Mouse (Mus musculus) stomach, embryonic 14.5 days (tissue): ENCODE results near the gene Prps1l3. TPM values are rescaled to one million over a fixed set of nuclear protein-coding genes. Genes with fewer than 3 reads are reported as not detected.
A peak's percentile ranks its signal among the peaks of the same experiment; 100 is the strongest.

Experiments
- ATAC-seq: fragments of 200-750 bp; cut with Nextera tagmentation; 2 replicates; pipeline ENCODE4 v1.8.0; 2017; ENCODE audit warnings: low read depth, moderate TSS enrichment; ENCODE audit not compliant: insufficient number of reproducible peaks, insufficient read depth, low FRiP score
- H3K27ac ChIP-seq: fragments of 300-500 bp; sonication (generic); 2 replicates; pipeline ENCODE4 v1.5.1; 2014; ENCODE audit warnings: mild to moderate bottlenecking, low read length, moderate library complexity, mixed read lengths
- H3K27me3 ChIP-seq: fragments of 300-500 bp; sonication (generic); 2 replicates; pipeline ENCODE4 v1.6.1; 2014; ENCODE audit warnings: low read length, control low read depth, mixed read lengths; ENCODE audit not compliant: control insufficient read depth, insufficient read depth
- H3K36me3 ChIP-seq: fragments of 300-500 bp; sonication (generic); 2 replicates; pipeline ENCODE4 v1.6.1; 2014; ENCODE audit warnings: mild to moderate bottlenecking, control low read depth, low read length, moderate library complexity, mixed read lengths; ENCODE audit not compliant: control insufficient read depth, insufficient read depth
- H3K4me1 ChIP-seq: fragments of 300-500 bp; sonication (generic); 2 replicates; pipeline ENCODE4 v1.6.1; 2014; ENCODE audit warnings: low read length, control low read depth, mixed read lengths; ENCODE audit not compliant: control insufficient read depth, insufficient read depth
- H3K4me2 ChIP-seq: fragments of 300-500 bp; sonication (generic); replicated peaks from 2 replicates; pipeline ENCODE4 v1.6.1; 2014; ENCODE audit warnings: low read depth, low read length, control low read depth
- H3K4me3 ChIP-seq: fragments of 300-500 bp; sonication (generic); 2 replicates; pipeline ENCODE4 v1.5.1; 2014; ENCODE audit warnings: low read depth, low read length, control low read depth
- H3K9ac ChIP-seq: fragments of 300-500 bp; sonication (generic); replicated peaks from 2 replicates; pipeline ENCODE4 v1.6.1; 2014; ENCODE audit warnings: low read depth, mild to moderate bottlenecking, control low read depth, low read length, moderate library complexity, mixed read lengths
- H3K9me3 ChIP-seq: fragments of 300-500 bp; sonication (generic); 2 replicates; pipeline ENCODE4 v1.6.1; 2016; ENCODE audit warnings: low read depth, low read length, control low read depth; ENCODE audit not compliant: control insufficient read depth
- WGBS: fragments of 180-500 bp; shearing (Covaris S2); extraction: QIAGEN DNeasy Blood & Tissue Kit; methylation state at CpG from one replicate; pipeline ENCODE4 v1.1.7; 2014; 5-methylcytosine and 5-hydroxymethylcytosine counted together
- polyA plus RNA-seq: library from polyadenylated mRNA; unstranded; fragments of >200 nt; fragmentation: Nextera tagmentation; extraction: Ambion mirVana; gene quantifications from 2 replicates; pipeline ENCODE4 v1.2.1, GENCODE M21; 2014

The Prps1l3 gene
- polyA plus RNA-seq = 81.1 and 81.5 TPM in 2 replicates

- peak within 1 kb of the TSS; percentile 47 for H3K9ac ChIP-seq
- H3K9me3 ChIP-seq = no peaks in the 10 kb centered on the region
- peak within 1 kb of the TSS; percentile 89 for H3K27ac ChIP-seq
- H3K4me2 ChIP-seq = peak within 1 kb of the TSS; percentile 55
- peak within 1 kb of the TSS; percentile 58 for H3K4me3 ChIP-seq
- H3K36me3 ChIP-seq = no peaks in the 10 kb centered on the region; the same call in 1 of the 2 replicates
- peak; percentile 97 for ATAC-seq
- no peaks in the 10 kb centered on the region for H3K4me1 ChIP-seq
- under 1% methylated on average over 58 of the region's 58 CpGs for WGBS
- H3K27me3 ChIP-seq = no peaks in the 10 kb centered on the region
These were observed at the start of gene Prps1l3, which contains the start of gene Mipol1 for GRCm38 (mm10) chr12:57230192-57230706. Gene Prps1l3, plus strand, starts transcription at chr12:57230412. Gene Mipol1, plus strand, starts transcription at chr12:57230427.

GRCm38 (mm10) chr12:57184401-57185147, 45.6 kb upstream of the Prps1l3 start:
- no peaks in the 10 kb centered on the region for H3K36me3 ChIP-seq
- no peak overlapping the region for H3K9ac ChIP-seq
- H3K9me3 ChIP-seq = no peaks in the 10 kb centered on the region
- 64% methylated on average over 2 of the region's 2 CpGs for WGBS
- ATAC-seq = no peak
- H3K4me2 ChIP-seq = no peak overlapping the region
- no peak overlapping the region for H3K27ac ChIP-seq
- no peak overlapping the region for H3K4me3 ChIP-seq
- peaks cover 1% of the 10 kb centered on the region; the same call in 1 of the 2 replicates for H3K4me1 ChIP-seq
- H3K27me3 ChIP-seq = no peaks in the 10 kb centered on the region

- Histone ChIP-seq H3K9me3 (no peaks in the 10 kb centered on the region), H3K4me3 (no peak overlapping the region), H3K4me1 (no peaks in the 10 kb centered on the region), H3K36me3 (no peaks in the 10 kb centered on the region), H3K27me3 (no peaks in the 10 kb centered on the region), H3K27ac (no peak overlapping the region), H3K4me2 (no peak overlapping the region), H3K9ac (no peak overlapping the region)
- 0% methylated on average over 1 of the region's 1 CpGs for WGBS
- ATAC-seq = no peak
These were observed 44.7 kb upstream of the Prps1l3 start for GRCm38 (mm10) chr12:57185475-57185874.

DNA sequence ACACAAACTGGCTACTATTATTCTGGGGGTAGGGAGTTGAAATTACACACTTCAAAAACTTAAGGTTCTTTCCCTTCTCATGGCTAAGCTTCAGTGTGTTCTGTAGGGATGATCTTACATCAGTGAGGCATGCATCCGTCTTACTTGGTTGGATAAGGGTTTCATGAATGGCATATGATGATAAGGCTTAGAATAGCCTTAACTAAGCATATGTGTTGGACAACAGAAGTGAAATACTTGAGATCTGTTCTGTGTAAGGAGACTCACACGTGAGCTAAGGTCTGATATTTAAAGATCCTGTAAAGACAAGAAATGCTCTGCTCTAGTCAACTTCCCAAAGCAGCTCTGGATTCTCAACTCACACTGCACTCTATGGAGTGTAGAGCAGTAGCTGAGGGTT, 44.1 kb upstream of the Prps1l3 start:
- H3K9me3 ChIP-seq = no peaks in the 10 kb centered on the region
- no peaks in the 10 kb centered on the region for H3K27me3 ChIP-seq
- no peaks in the 10 kb centered on the region for H3K4me1 ChIP-seq
- H3K36me3 ChIP-seq = no peaks in the 10 kb centered on the region
- H3K9ac ChIP-seq = no peak overlapping the region
- no peak for ATAC-seq
- no peak overlapping the region for H3K4me2 ChIP-seq
- no peak overlapping the region for H3K4me3 ChIP-seq
- H3K27ac ChIP-seq = no peak overlapping the region
- WGBS = 70% methylated on average over 2 of the region's 2 CpGs

DNA sequence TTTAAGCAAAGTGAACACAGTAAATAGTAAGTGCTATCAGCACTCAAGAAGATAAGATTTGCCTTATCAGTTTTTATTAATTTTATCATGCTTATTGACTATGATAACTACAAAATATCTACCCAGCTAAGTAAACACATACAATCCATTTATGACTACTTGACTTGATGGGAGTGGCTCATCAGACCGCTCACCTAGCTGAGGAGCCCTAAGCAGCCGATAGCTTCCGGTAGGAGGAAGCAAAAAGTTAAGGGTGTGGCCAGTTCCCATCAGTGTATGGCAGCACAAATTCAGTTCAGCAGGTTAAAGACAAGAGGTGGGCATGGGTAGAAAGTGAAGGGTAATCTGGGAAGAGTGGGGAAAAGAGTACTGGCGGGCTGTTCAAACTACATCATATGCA, 43.2 kb upstream of the Prps1l3 start:
- H3K9me3 ChIP-seq = no peaks in the 10 kb centered on the region
- no peaks in the 10 kb centered on the region for H3K4me1 ChIP-seq
- no peak overlapping the region for H3K4me3 ChIP-seq
- H3K36me3 ChIP-seq = no peaks in the 10 kb centered on the region
- H3K27me3 ChIP-seq = no peaks in the 10 kb centered on the region
- H3K27ac ChIP-seq = no peak overlapping the region
- 71% methylated on average over 4 of the region's 4 CpGs for WGBS
- ATAC-seq = no peak
- no peak overlapping the region for H3K9ac ChIP-seq
- H3K4me2 ChIP-seq = no peak overlapping the region

DNA sequence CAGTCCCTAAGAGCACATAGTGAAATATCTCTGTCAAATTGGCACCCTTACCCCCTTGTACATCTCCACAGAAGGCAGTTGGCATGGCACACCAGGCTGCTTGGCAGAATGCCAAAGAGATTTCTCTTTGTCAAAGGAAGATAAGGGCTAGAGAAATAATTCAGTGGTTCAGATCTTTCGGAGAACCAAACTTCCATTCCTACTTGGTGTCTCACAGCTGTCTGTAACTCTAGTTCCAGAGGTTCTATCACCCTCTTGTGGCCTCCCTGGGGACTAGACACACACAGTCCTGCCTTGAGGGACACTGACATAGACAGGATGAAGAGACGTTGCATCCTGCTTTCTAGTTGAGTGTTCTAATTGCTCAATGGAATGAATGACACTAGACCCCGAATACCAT, 35.6 kb upstream of the Prps1l3 start:
- H3K36me3 ChIP-seq = no peaks in the 10 kb centered on the region
- H3K4me2 ChIP-seq = no peak overlapping the region
- no peak overlapping the region for H3K27ac ChIP-seq
- no peaks in the 10 kb centered on the region for H3K9me3 ChIP-seq
- H3K4me1 ChIP-seq = no peaks in the 10 kb centered on the region
- H3K27me3 ChIP-seq = no peaks in the 10 kb centered on the region
- 26% methylated on average over 3 of the region's 3 CpGs for WGBS
- no peak overlapping the region for H3K9ac ChIP-seq
- no peak overlapping the region for H3K4me3 ChIP-seq
- ATAC-seq = peak; percentile 70

DNA sequence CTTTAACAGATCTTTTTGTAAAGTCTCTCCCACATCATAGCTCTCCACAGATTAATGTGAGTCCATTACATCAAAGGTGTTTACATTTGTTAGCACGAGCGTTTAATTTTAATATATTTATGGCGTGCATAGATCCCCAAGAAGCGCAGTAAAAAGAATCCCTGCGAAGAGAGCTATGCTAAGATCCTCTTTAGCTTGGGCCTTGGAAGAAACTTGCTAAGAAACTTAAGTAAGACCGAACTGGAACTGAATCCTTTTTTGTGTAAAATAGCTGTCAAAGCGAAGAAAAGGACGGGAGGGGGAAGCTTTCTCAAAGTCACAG, 34.0 kb upstream of the Prps1l3 start:
- Histone ChIP-seq H3K36me3 (no peaks in the 10 kb centered on the region), H3K27me3 (no peaks in the 10 kb centered on the region), H3K27ac (no peak overlapping the region), H3K9me3 (no peaks in the 10 kb centered on the region), H3K9ac (peak overlapping the region; percentile 2; the same call in 1 of the 2 replicates), H3K4me1 (no peaks in the 10 kb centered on the region), H3K4me3 (peak overlapping the region; percentile 31), H3K4me2 (peak overlapping the region; percentile 81)
- ATAC-seq = no peak
- WGBS = 8% methylated on average over 8 of the region's 8 CpGs

- peak; percentile 81 for ATAC-seq
- H3K4me3 ChIP-seq = peak overlapping the region; percentile 31
- no peaks in the 10 kb centered on the region for H3K4me1 ChIP-seq
- 2% methylated on average over 59 of the region's 59 CpGs for WGBS
- H3K9me3 ChIP-seq = no peaks in the 10 kb centered on the region
- H3K27me3 ChIP-seq = no peaks in the 10 kb centered on the region
- H3K4me2 ChIP-seq = peak overlapping the region; percentile 81
- peak overlapping the region; percentile 2; the same call in 1 of the 2 replicates for H3K9ac ChIP-seq
- no peak overlapping the region for H3K27ac ChIP-seq
- no peaks in the 10 kb centered on the region for H3K36me3 ChIP-seq
These were observed 33.4 kb upstream of the Prps1l3 start for GRCm38 (mm10) chr12:57196608-57197362.
